Mouse (Mus musculus) testis, adult 2 months (tissue): Measurements from ENCODE around the gene Arhgap9.

Experiments used
- CTCF ChIP-seq: fragments of 200-500 bp; IDR thresholded peaks from 2 replicates; pipeline ENCODE4 v1.5.1; 2012; ENCODE audit warnings: low read depth, mild to moderate bottlenecking, inconsistent platforms, low read length, moderate library complexity; ENCODE audit not compliant: control insufficient read depth, insufficient read depth, insufficient replicate concordance
- POLR2A ChIP-seq: fragments of 200-500 bp; IDR thresholded peaks from 2 replicates; pipeline ENCODE4 v1.6.1; 2012; ENCODE audit warnings: low read depth, mild to moderate bottlenecking, inconsistent platforms, low read length, moderate library complexity; ENCODE audit not compliant: control insufficient read depth

DNA sequence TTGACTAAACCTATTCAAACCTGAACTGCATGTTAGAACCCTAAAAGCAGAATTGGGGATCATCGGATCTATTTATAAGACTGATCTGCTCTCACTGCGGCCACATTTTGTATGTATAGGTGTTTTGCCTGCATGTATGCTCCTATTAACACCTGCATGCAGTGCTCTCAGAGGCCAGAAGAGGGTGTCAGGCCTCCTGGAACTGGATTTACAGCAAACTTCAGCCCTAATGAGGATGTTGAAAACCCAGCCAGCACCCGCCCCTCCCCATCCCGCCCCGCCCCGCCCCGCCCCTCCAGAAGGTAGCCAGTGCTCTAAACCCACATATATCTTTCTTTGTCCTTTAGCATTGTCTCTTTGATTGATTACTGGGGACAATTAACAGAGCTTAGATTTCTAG is 2.7 kb downstream of the Arhgap9 start:
- TF ChIP-seq POLR2A (no peak), CTCF (no peak)
